Mouse (Mus musculus) megakaryocyte, embryonic 14.5 days (primary cell): ENCODE results near the gene Plekhh2. TPM values are rescaled to one million over a fixed set of nuclear protein-coding genes. Genes with fewer than 3 reads are reported as not detected.
A peak's percentile ranks its signal among the peaks of the same experiment; 100 is the strongest.
"Not testable (repeated sequence)": the region's sequence is repeated elsewhere in the genome, so short reads cannot be mapped to it uniquely, and the experiment has no call there.

Experiments
- H3K27me3 ChIP-seq: replicated peaks from 2 replicates; pipeline ENCODE3; 2012; ENCODE audit warnings: inconsistent platforms
- H3K36me3 ChIP-seq: replicated peaks from 2 replicates; pipeline ENCODE3; 2012; ENCODE audit warnings: low read length, inconsistent platforms, mixed read lengths
- H3K4me1 ChIP-seq: 2 replicates; pipeline ENCODE4 v1.6.1; 2012; ENCODE audit warnings: inconsistent platforms
- H3K4me3 ChIP-seq: replicated peaks from 2 replicates; pipeline ENCODE3; 2012; ENCODE audit warnings: moderate library complexity, mild to moderate bottlenecking, inconsistent platforms
- H3K9me3 ChIP-seq: 2 replicates; pipeline ENCODE4 v1.6.1; 2012; ENCODE audit warnings: inconsistent platforms
- FLI1 ChIP-seq: IDR thresholded peaks from 2 replicates; pipeline ENCODE4 v1.6.1; 2012; ENCODE audit warnings: low read length, inconsistent platforms, mixed read lengths
- GATA1 ChIP-seq: IDR thresholded peaks from 3 replicates; pipeline ENCODE4 v1.6.1; 2012; ENCODE audit warnings: mixed read lengths, low read length, inconsistent platforms, borderline replicate concordance
- polyA plus RNA-seq: library from polyadenylated mRNA; stranded (reverse); fragments of >175 nt; gene quantifications from 2 replicates; pipeline ENCODE4 v1.2.3, GENCODE M21; 2012; ENCODE audit warnings: low replicate concordance; ENCODE audit not compliant: insufficient read depth

Plekhh2 gene
- polyA plus RNA-seq, 1 experiment: not detected

- no peaks in the 10 kb centered on the region for H3K36me3 ChIP-seq
- no peak overlapping the region for H3K4me3 ChIP-seq
- no peaks in the 10 kb centered on the region for H3K27me3 ChIP-seq
- H3K9me3 ChIP-seq: 0 out of 2 replicates have a peak, but pooled peaks cover 9% of the 10 kb centered on the region
- 0 out of 2 replicates have a peak, but pooled peaks cover under 1% of the 10 kb centered on the region for H3K4me1 ChIP-seq
- TF ChIP-seq FLI1: no peak
These were observed 23.5 kb downstream of the Plekhh2 start for GRCm38 (mm10) chr17:84535226-84535625.

- Histone ChIP-seq H3K4me1 (peaks cover 8% of the 10 kb centered on the region), H3K36me3 (no peaks in the 10 kb centered on the region), H3K9me3 (0 out of 2 replicates have a peak, but pooled peaks cover 9% of the 10 kb centered on the region), H3K27me3 (no peaks in the 10 kb centered on the region), H3K4me3 (no peak overlapping the region)
- TF ChIP-seq FLI1: no peak
- TF ChIP-seq GATA1: no peak
These were observed 25.6 kb downstream of the Plekhh2 start for GRCm38 (mm10) chr17:84537301-84537700.

- H3K4me3 ChIP-seq: no peak overlapping the region
- no peak for TF ChIP-seq FLI1
- TF ChIP-seq GATA1: no peak
These were observed 26.3 kb downstream of the Plekhh2 start for GRCm38 (mm10) chr17:84537966-84538365.

GRCm38 (mm10) chr17:84540603-84541002 is 28.9 kb downstream of the Plekhh2 start:
- no peak for TF ChIP-seq FLI1
- TF ChIP-seq GATA1: no peak
- Histone ChIP-seq H3K4me3 (peak overlapping the region; percentile 16), H3K9me3 (peaks cover 9% of the 10 kb centered on the region; the same call in 1 of the 2 replicates), H3K27me3 (no peaks in the 10 kb centered on the region), H3K36me3 (no peaks in the 10 kb centered on the region), H3K4me1 (peaks cover 8% of the 10 kb centered on the region)

More at GRCm38 (mm10) chr17:84537966-84538365, 26.3 kb downstream of the Plekhh2 start:
- Histone ChIP-seq H3K27me3 (no peaks in the 10 kb centered on the region), H3K4me1 (peaks cover 8% of the 10 kb centered on the region), H3K9me3 (peaks cover 9% of the 10 kb centered on the region; the same call in 1 of the 2 replicates), H3K36me3 (no peaks in the 10 kb centered on the region)

GRCm38 (mm10) chr17:84550902-84551877 is 39.5 kb downstream of the Plekhh2 start:
- TF ChIP-seq FLI1: no peak
- TF ChIP-seq GATA1: no peak

GRCm38 (mm10) chr17:84552230-84552629 is 40.5 kb downstream of the Plekhh2 start:
- Histone ChIP-seq H3K4me1 (no peaks in the 10 kb centered on the region), H3K36me3 (no peaks in the 10 kb centered on the region), H3K27me3 (peaks cover 7% of the 10 kb centered on the region), H3K9me3 (no peaks in the 10 kb centered on the region), H3K4me3 (no peak overlapping the region)
- TF ChIP-seq GATA1 (no peak), FLI1 (no peak)

More at GRCm38 (mm10) chr17:84550902-84551877, 39.5 kb downstream of the Plekhh2 start:
- Histone ChIP-seq H3K36me3 (no peaks in the 10 kb centered on the region), H3K4me3 (no peak overlapping the region), H3K9me3 (no peaks in the 10 kb centered on the region), H3K27me3 (peaks cover 7% of the 10 kb centered on the region), H3K4me1 (no peaks in the 10 kb centered on the region)

- H3K4me3 ChIP-seq, H3K9me3 ChIP-seq, H3K36me3 ChIP-seq, H3K4me1 ChIP-seq: not testable (repeated sequence)
- H3K27me3 ChIP-seq: peaks cover 17% of the 10 kb centered on the region
These were observed 52.6 kb downstream of the Plekhh2 start for GRCm38 (mm10) chr17:84564264-84564663.

GRCm38 (mm10) chr17:84565762-84566161 is 54.1 kb downstream of the Plekhh2 start:
- H3K9me3 ChIP-seq: no peaks in the 10 kb centered on the region

GRCm38 (mm10) chr17:84566773-84567555 is 55.3 kb downstream of the Plekhh2 start:
- Histone ChIP-seq H3K9me3 (no peaks in the 10 kb centered on the region), H3K27me3 (peaks cover 19% of the 10 kb centered on the region), H3K4me1 (no peaks in the 10 kb centered on the region), H3K36me3 (no peaks in the 10 kb centered on the region), H3K4me3 (no peak overlapping the region)
- no peak for TF ChIP-seq GATA1
- TF ChIP-seq FLI1: no peak

More at GRCm38 (mm10) chr17:84565762-84566161, 54.1 kb downstream of the Plekhh2 start:
- no peak overlapping the region for H3K4me3 ChIP-seq
- no peak for TF ChIP-seq FLI1
- TF ChIP-seq GATA1: no peak
- no peaks in the 10 kb centered on the region for H3K36me3 ChIP-seq
- H3K4me1 ChIP-seq: no peaks in the 10 kb centered on the region
- peaks cover 17% of the 10 kb centered on the region for H3K27me3 ChIP-seq
